Mouse (Mus musculus): Measurements from ENCODE around the gene Tmem183a.

DNA sequence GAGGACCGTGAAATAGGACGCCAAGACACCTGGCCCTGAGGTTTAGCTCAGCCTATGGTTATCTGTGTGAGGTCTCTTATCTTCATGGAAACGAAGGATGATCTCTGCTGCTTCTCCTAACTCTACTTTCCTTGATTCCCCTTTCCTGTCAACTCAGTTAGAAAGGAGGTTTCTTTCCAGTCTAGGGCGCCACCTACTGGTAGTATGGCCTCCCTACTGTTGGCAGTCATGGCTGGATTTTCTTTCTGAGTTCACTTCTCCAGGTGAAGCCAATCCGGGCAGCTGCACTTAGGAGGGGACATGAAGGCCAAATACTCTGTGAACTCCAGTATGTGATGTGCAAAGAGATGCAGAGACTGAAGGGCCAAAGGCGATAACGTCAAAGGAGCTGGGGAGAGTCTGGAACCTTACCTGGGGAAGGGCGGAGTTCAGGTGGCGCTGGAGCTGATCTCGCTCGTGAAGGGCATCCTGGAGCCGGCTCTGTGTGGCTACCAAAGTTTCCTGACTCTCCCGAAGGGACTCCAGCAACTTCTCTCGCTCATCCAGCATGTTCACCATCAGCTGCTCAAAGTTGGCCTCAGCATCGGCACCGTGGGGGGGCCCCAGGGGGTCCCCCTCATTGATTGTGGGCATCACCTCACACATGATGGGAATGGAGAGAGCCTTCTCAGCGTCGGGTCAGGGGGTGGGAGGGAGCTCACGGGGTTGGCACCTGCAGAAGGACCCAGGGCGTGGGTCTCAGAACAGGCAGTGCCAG lies 29.7 kb downstream of the Tmem183a start:
- TF ChIP-seq GATA1 (IDR thresholded peaks at IDR 0.05; ENCODE audit: borderline replicate concordance, low read length) (no peak), TAL1 (conservative IDR thresholded peaks at IDR 0.05; ENCODE audit: low read depth, low read length) (no peak), CTCF (IDR thresholded peaks at IDR 0.05; ENCODE audit: low read depth, low read length) (peak; percentile 95), GATA2 (IDR thresholded peaks at IDR 0.05; ENCODE audit: borderline replicate concordance, low read depth, low read length) (no peak)
